Mouse (Mus musculus) CH12.LX (cell line): ENCODE measurements around the gene Mgat4d. TPM values are rescaled to one million over a fixed set of nuclear protein-coding genes. Genes with fewer than 3 reads are reported as not detected.

ENCODE experiments used
- DNase-seq: peaks from one replicate; pipeline ENCODE4 v3.0.0-alpha.2; 2013; ENCODE audit errors: extremely low read depth
- H3K27ac ChIP-seq: 2 replicates; pipeline ENCODE4 v1.5.1; 2012; ENCODE audit warnings: low read depth, mild to moderate bottlenecking, control low read depth, moderate library complexity; ENCODE audit not compliant: insufficient read depth
- H3K27me3 ChIP-seq: replicated peaks from 2 replicates; pipeline ENCODE3; 2012; ENCODE audit warnings: inconsistent platforms
- H3K36me3 ChIP-seq, 2 experiments: replicated peaks in 1 of 2; 2 replicates each; pipeline versions ENCODE3 to v1.6.1; 2012; ENCODE audit warnings: inconsistent platforms in 1 of 2, low read length in 1 of 2, mild to moderate bottlenecking in 1 of 2, mixed read lengths in 1 of 2, moderate library complexity in 1 of 2; ENCODE audit not compliant: control insufficient read depth in 1 of 2, insufficient read depth in 1 of 2
- H3K4me1 ChIP-seq, 2 experiments: 2 replicates each; pipeline ENCODE4 v1.6.1; 2012; ENCODE audit warnings: inconsistent platforms in 1 of 2, moderate library complexity in 1 of 2; ENCODE audit not compliant: insufficient read depth in 2 of 2, control insufficient read depth in 1 of 2
- H3K4me2 ChIP-seq: 2 replicates; pipeline ENCODE4 v1.6.1; 2012; ENCODE audit warnings: low read depth, mild to moderate bottlenecking, control low read depth; ENCODE audit not compliant: poor library complexity, insufficient read depth, severe bottlenecking
- H3K4me3 ChIP-seq, 3 experiments: fragments of 150-350 bp in 1 of 3; sonication (generic) in 1 of 3; replicated peaks in 1 of 3; 2 replicates each; pipeline versions ENCODE3 to v1.5.1; 2011 to 2012; ENCODE audit warnings: low read depth in 2 of 3, low read length in 2 of 3, mild to moderate bottlenecking in 2 of 3, moderate library complexity in 2 of 3, control low read depth in 1 of 3, improper control_type of control experiment in 1 of 3, inconsistent platforms in 1 of 3, mixed read lengths in 1 of 3; ENCODE audit not compliant: poor library complexity in 1 of 3
- H3K79me2 ChIP-seq: replicated peaks from 2 replicates; pipeline ENCODE4 v1.6.1; 2012; ENCODE audit warnings: mild to moderate bottlenecking, moderate library complexity; ENCODE audit not compliant: control insufficient read depth, poor library complexity, insufficient read depth, severe bottlenecking; ENCODE audit errors: extremely low read depth
- H3K9ac ChIP-seq: 2 replicates; pipeline ENCODE4 v1.6.1; 2012; ENCODE audit warnings: low read depth, mild to moderate bottlenecking, control low read depth, moderate library complexity; ENCODE audit not compliant: insufficient read depth
- H3K9me3 ChIP-seq: replicated peaks from 2 replicates; pipeline ENCODE3; 2012; ENCODE audit warnings: low read length, inconsistent platforms, mixed read lengths
- BHLHE40 ChIP-seq: IDR thresholded peaks from 2 replicates; pipeline ENCODE4 v1.6.1; 2011; ENCODE audit warnings: mild to moderate bottlenecking, low read depth, low read length, improper control_type of control experiment
- CHD1 ChIP-seq: IDR thresholded peaks from 2 replicates; pipeline ENCODE4 v1.6.1; 2012; ENCODE audit warnings: low read depth, low read length, improper control_type of control experiment, inconsistent platforms
- EP300 ChIP-seq: IDR thresholded peaks from 2 replicates; pipeline ENCODE4 v1.6.1; 2011; ENCODE audit warnings: low read length, improper control_type of control experiment
- HCFC1 ChIP-seq: IDR thresholded peaks from 2 replicates; pipeline ENCODE4 v1.6.1; 2012; ENCODE audit warnings: low read depth, mild to moderate bottlenecking, inconsistent platforms, low read length, improper control_type of control experiment
- IRF4 ChIP-seq: IDR thresholded peaks from 2 replicates; pipeline ENCODE4 v1.6.1; 2014; ENCODE audit warnings: low read depth, mild to moderate bottlenecking, inconsistent platforms, low read length, improper control_type of control experiment
- JUN ChIP-seq: IDR thresholded peaks from 2 replicates; pipeline ENCODE4 v1.6.1; 2011; ENCODE audit warnings: low read depth, mild to moderate bottlenecking, low read length, improper control_type of control experiment, moderate library complexity; ENCODE audit not compliant: insufficient read depth
- JUND ChIP-seq: conservative IDR thresholded peaks from 2 replicates; pipeline ENCODE4 v1.6.1; 2011; ENCODE audit warnings: low read depth, low read length, improper control_type of control experiment
- MAFK ChIP-seq: IDR thresholded peaks from 2 replicates; pipeline ENCODE4 v1.6.1; 2011; ENCODE audit warnings: low read length, improper control_type of control experiment; ENCODE audit not compliant: insufficient replicate concordance
- MAX ChIP-seq: IDR thresholded peaks from 2 replicates; pipeline ENCODE4 v1.6.1; 2011; ENCODE audit warnings: low read length, improper control_type of control experiment
- MAZ ChIP-seq: IDR thresholded peaks from 2 replicates; pipeline ENCODE4 v1.6.1; 2012; ENCODE audit warnings: low read depth, mild to moderate bottlenecking, inconsistent platforms, low read length, improper control_type of control experiment, moderate library complexity
- MEF2A ChIP-seq: IDR thresholded peaks from 2 replicates; pipeline ENCODE4 v1.6.1; 2014; ENCODE audit warnings: low read depth, mild to moderate bottlenecking, inconsistent platforms, low read length, improper control_type of control experiment, borderline replicate concordance
- MXI1 ChIP-seq: IDR thresholded peaks from 2 replicates; pipeline ENCODE4 v1.6.1; 2011; ENCODE audit warnings: mild to moderate bottlenecking, low read depth, low read length, improper control_type of control experiment
- MYC ChIP-seq: IDR thresholded peaks from 2 replicates; pipeline ENCODE4 v1.6.1; 2011; ENCODE audit warnings: low read depth, mild to moderate bottlenecking, improper control_type of control experiment, low read length
- NELFE ChIP-seq: IDR thresholded peaks from 2 replicates; pipeline ENCODE4 v1.6.1; 2011; ENCODE audit warnings: low read depth, low read length, improper control_type of control experiment
- NRF1 ChIP-seq: IDR thresholded peaks from 2 replicates; pipeline ENCODE4 v1.6.1; 2014; ENCODE audit warnings: low read depth, mild to moderate bottlenecking, inconsistent platforms, low read length, improper control_type of control experiment, moderate library complexity
- PAX5 ChIP-seq: IDR thresholded peaks from 2 replicates; pipeline ENCODE4 v1.6.1; 2012; ENCODE audit warnings: low read length, inconsistent platforms, mixed read lengths
- POLR2A ChIP-seq: IDR thresholded peaks from 2 replicates; pipeline ENCODE4 v1.6.1; 2011; ENCODE audit warnings: low read depth, mild to moderate bottlenecking, improper control_type of control experiment, low read length
- POLR2AphosphoS2 ChIP-seq: IDR thresholded peaks from 2 replicates; pipeline ENCODE4 v1.6.1; 2011; ENCODE audit warnings: low read depth, low read length, improper control_type of control experiment
- RCOR1 ChIP-seq: conservative IDR thresholded peaks from 2 replicates; pipeline ENCODE4 v1.6.1; 2012; ENCODE audit warnings: low read depth, mild to moderate bottlenecking, inconsistent platforms, low read length, improper control_type of control experiment
- TCF12 ChIP-seq: IDR thresholded peaks from 2 replicates; pipeline ENCODE4 v1.6.1; 2014; ENCODE audit warnings: low read depth, mild to moderate bottlenecking, inconsistent platforms, low read length, improper control_type of control experiment
- USF2 ChIP-seq: conservative IDR thresholded peaks from 2 replicates; pipeline ENCODE4 v1.6.1; 2011; ENCODE audit warnings: low read depth, low read length, improper control_type of control experiment
- ZC3H11A ChIP-seq: IDR thresholded peaks from 2 replicates; pipeline ENCODE4 v1.6.1; 2012; ENCODE audit warnings: low read depth, mild to moderate bottlenecking, inconsistent platforms, low read length, improper control_type of control experiment
- ZKSCAN1 ChIP-seq: IDR thresholded peaks from 2 replicates; pipeline ENCODE4 v1.6.1; 2012; ENCODE audit warnings: low read depth, inconsistent platforms, low read length, improper control_type of control experiment, borderline replicate concordance
- ZMIZ1 ChIP-seq: IDR thresholded peaks from 2 replicates; pipeline ENCODE4 v1.6.1; 2012; ENCODE audit warnings: low read depth, mild to moderate bottlenecking, inconsistent platforms, low read length, improper control_type of control experiment
- ZNF384 ChIP-seq: IDR thresholded peaks from 2 replicates; pipeline ENCODE4 v1.6.1; 2012; ENCODE audit warnings: low read depth, low read length, improper control_type of control experiment, inconsistent platforms
- dilution Hi-C: fragments of 300-500 bp; cut with MboI; formaldehyde crosslinking; loops from 2 replicates; pipeline ENCODE4 v1.14.3; 2020; ENCODE audit warnings: low sequenced_read_pairs; ENCODE audit not compliant: extremely low pct_unique_long_range_greater_than_20kb, extremely low pct_ligation_motif_present
- in situ Hi-C: fragments of 300-500 bp; cut with MboI; formaldehyde crosslinking; loops from 3 replicates; pipeline ENCODE4 v1.14.3; 2019; ENCODE audit warnings: low sequenced_read_pairs, low pct_ligation_motif_present, low pct_unique_long_range_greater_than_20kb, mixed read lengths
- polyA plus RNA-seq: library from polyadenylated mRNA; unstranded; fragments of >175 nt; gene quantifications from 2 replicates; pipeline ENCODE4 v1.2.1, GENCODE M21; 2012; ENCODE audit warnings: low read depth; ENCODE audit not compliant: insufficient read length
- total RNA-seq, 2 experiments: library from RNA; depleted of rRNA; stranded (reverse); fragments of 300-350 nt in 1 of 2; fragments of >200 nt in 1 of 2; gene quantifications; 2 replicates each; pipeline ENCODE4 v1.2.3; 2012 to 2014

Gene Mgat4d
- total and polyA plus RNA-seq, 3 experiments, result 0.17 TPM; not detected in 2

GRCm38 (mm10) chr8:83416878-83417277, 68.6 kb downstream of the Mgat4d start:
- Histone ChIP-seq H3K27me3 (no peaks in the 10 kb centered on the region), H3K4me3 (no peak overlapping the region), H3K4me2 (0 out of 2 replicates have a peak overlapping the region, but pooled peaks have one; percentile 19), H3K9ac (no peak overlapping the region), H3K9me3 (no peaks in the 10 kb centered on the region), H3K36me3 (no peaks in the 10 kb centered on the region), H3K27ac (no peak overlapping the region), H3K4me1 (peaks cover 0 to 3% of the 10 kb centered on the region in 2 experiments; a peak in 2 of 4 replicates), H3K79me2 (no peaks in the 10 kb centered on the region)
- in situ Hi-C loops (no loop called here), dilution Hi-C loops (no loop called here)
- TF ChIP-seq BHLHE40 (0 out of 2 replicates have a peak, but pooled peaks have one; percentile 22), IRF4 (peak; percentile 76), MAFK (peak; percentile 86), PAX5 (no peak), MYC (no peak), ZKSCAN1 (no peak)
- no peak for DNase-seq

GRCm38 (mm10) chr8:83417970-83418369, 69.7 kb downstream of the Mgat4d start:
- no peak overlapping the region for H3K4me3 ChIP-seq
- in situ Hi-C loops, result no loop called here
- dilution Hi-C loops, result no loop called here

DNA sequence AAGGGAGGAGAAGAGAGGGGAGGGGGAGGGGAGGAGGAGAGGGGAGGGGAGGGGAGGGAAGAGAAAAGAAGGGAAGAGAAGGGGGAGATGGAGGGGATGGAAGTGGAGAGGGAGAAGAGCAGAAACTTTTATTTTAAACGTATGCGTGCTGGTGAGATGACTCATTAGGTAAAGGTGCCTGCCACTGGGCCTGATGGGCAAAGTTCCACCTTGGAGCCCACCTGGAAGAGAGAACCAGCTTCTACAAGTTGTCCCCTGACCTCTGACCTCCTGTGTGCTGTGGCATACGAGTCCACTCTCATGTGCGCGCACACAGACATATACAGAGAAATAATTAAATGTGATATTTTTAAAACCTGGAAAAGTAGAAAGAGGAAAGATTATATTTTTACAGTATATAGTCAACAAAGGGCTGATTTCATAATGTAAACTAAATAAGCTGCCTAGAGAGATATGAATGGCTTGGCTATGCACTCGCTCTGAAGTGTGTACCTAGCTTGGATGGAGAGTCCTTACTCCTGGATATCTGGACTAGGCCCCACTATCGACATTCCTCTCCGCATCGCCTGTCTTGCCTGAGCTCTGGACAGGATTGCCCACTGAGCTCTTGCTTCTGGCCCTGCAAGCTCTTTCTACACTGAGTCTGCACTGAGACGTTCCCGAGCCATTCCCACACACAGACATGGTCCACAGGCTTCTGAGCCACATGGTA, 70.7 kb downstream of the Mgat4d start:
- no peak for TF ChIP-seq MAX
- no peak for TF ChIP-seq TCF12
- no peak for TF ChIP-seq MEF2A
- TF ChIP-seq RCOR1, result no peak
- TF ChIP-seq ZNF384, result no peak
- TF ChIP-seq USF2, result no peak
- TF ChIP-seq CHD1, result no peak
- no peak for TF ChIP-seq PAX5
- TF ChIP-seq EP300, result no peak
- no peak for TF ChIP-seq NELFE
- TF ChIP-seq ZMIZ1, result no peak
- TF ChIP-seq MAZ, result no peak
- no peak for TF ChIP-seq POLR2A
- TF ChIP-seq NRF1, result no peak
- Histone ChIP-seq H3K9ac (no peak overlapping the region), H3K36me3 (no peaks in the 10 kb centered on the region), H3K4me1 (peaks cover 3 to 4% of the 10 kb centered on the region in 2 experiments), H3K9me3 (no peaks in the 10 kb centered on the region), H3K27ac (no peak overlapping the region), H3K4me2 (no peak overlapping the region), H3K79me2 (no peaks in the 10 kb centered on the region), H3K27me3 (no peaks in the 10 kb centered on the region), H3K4me3 (no peak overlapping the region)
- in situ Hi-C loops (no loop called here), dilution Hi-C loops (no loop called here)
- DNase-seq, result no peak

More at GRCm38 (mm10) chr8:83417970-83418369, 69.7 kb downstream of the Mgat4d start:
- Histone ChIP-seq H3K27me3 (no peaks in the 10 kb centered on the region), H3K4me1 (peaks cover 2 to 3% of the 10 kb centered on the region in 2 experiments), H3K36me3 (no peaks in the 10 kb centered on the region), H3K27ac (no peak overlapping the region), H3K9me3 (no peaks in the 10 kb centered on the region), H3K4me2 (no peak overlapping the region), H3K79me2 (no peaks in the 10 kb centered on the region), H3K9ac (no peak overlapping the region)
- no peak for TF ChIP-seq TCF12
- no peak for TF ChIP-seq JUN
- TF ChIP-seq JUND, result no peak
- no peak for TF ChIP-seq ZNF384
- TF ChIP-seq USF2, result no peak
- no peak for TF ChIP-seq NELFE
- TF ChIP-seq HCFC1, result no peak
- no peak for TF ChIP-seq POLR2A
- no peak for TF ChIP-seq MEF2A
- TF ChIP-seq POLR2AphosphoS2, result no peak
- no peak for TF ChIP-seq IRF4
- no peak for TF ChIP-seq MXI1
- no peak for TF ChIP-seq ZC3H11A
- no peak for DNase-seq
